Mouse (Mus musculus): ENCODE data around the gene Cpm. TPM values are rescaled to one million over a fixed set of nuclear protein-coding genes. Genes with fewer than 3 reads are reported as not detected.

The Cpm gene
- polyA plus RNA-seq (2015; fragmentation: Nextera tagmentation; extraction: Ambion mirVana): 4.5 and 4.6 TPM in 2 replicates

DNA sequence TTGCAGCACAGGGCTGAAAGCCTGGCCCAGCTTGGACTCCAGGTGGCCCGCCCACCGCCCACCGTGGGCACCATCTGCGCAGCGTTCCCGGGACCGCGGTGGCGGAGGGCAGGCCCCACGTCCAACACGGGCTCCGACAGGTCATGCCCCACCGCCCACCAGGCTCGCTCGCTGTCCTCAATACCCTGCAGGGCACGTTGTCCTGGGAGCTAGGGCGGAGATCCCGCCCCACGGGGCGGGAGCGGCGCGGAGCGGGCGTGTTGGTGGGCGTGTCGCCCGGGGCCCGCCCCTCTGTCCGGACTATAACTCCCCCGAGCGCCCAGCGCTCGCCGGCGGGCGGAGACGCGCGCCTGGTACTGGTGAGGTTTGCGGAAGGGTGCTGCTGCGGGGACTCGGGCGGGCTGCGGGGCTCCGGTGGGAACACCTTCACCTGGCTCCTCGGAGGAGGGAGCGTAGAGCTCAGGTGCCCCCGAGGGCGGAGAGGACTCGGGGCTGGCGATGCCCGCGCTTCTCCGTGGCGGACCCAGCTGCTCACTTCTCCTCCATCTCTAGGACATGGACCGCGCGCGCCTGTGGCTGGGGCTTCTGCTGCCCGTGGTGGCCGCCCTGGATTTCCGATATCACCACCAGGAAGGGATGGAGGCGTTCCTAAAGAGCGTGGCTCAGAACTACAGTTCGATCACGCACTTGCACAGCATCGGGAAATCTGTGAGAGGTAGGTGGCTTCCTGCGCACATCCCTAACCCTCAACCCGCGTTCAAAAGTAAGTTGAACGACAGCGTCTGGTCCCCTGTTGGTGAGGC, at the start of gene Cpm:
Cpm (plus strand) TSS at position 332 of the 803 bp plus-strand sequence.
- Histone ChIP-seq H3K9ac (replicated peaks; ENCODE audit: low read depth, low read length) (peak within 1 kb of the TSS; percentile 45), H3K4me2 (ENCODE audit: low read length) (peak within 1 kb of the TSS; percentile 97), H3K27ac (ENCODE audit: low read length) (no peak within 1 kb of the TSS), H3K27me3 (replicated peaks; ENCODE audit: control insufficient read depth, insufficient read depth, low read length) (peaks cover 40% of the 10 kb centered on the region), H3K4me1 (replicated peaks; ENCODE audit: control insufficient read depth, insufficient read depth, low read length) (peaks cover 17% of the 10 kb centered on the region), H3K4me3 (replicated peaks; ENCODE audit: low read length) (peak within 1 kb of the TSS; percentile 54), H3K9me3 (ENCODE audit: control insufficient read depth, low read length) (no peaks in the 10 kb centered on the region), H3K36me3 (ENCODE audit: control insufficient read depth, insufficient read depth) (no peaks in the 10 kb centered on the region)
- under 1% methylated on average over 68 of the region's 73 CpGs for WGBS
- ATAC-seq: peak; percentile 90

- H3K27me3 ChIP-seq (replicated peaks; ENCODE audit: control insufficient read depth, insufficient read depth, low read length): no peaks in the 10 kb centered on the region
- no peaks in the 10 kb centered on the region for H3K36me3 ChIP-seq (ENCODE audit: control insufficient read depth, insufficient read depth)
- ATAC-seq: no peak
- H3K4me3 ChIP-seq (replicated peaks; ENCODE audit: low read length): no peak overlapping the region
- no peak overlapping the region for H3K27ac ChIP-seq (ENCODE audit: low read length)
- no peak overlapping the region for H3K9ac ChIP-seq (replicated peaks; ENCODE audit: low read depth, low read length)
- H3K4me2 ChIP-seq (ENCODE audit: low read length): no peak overlapping the region
- whole genome bisulfite sequencing: 56% methylated on average over 9 of the region's 9 CpGs
- no peaks in the 10 kb centered on the region for H3K9me3 ChIP-seq (ENCODE audit: control insufficient read depth, low read length)
- H3K4me1 ChIP-seq (replicated peaks; ENCODE audit: control insufficient read depth, insufficient read depth, low read length): no peaks in the 10 kb centered on the region
Measured at GRCm38 (mm10) chr10:117579771-117580284, 49.5 kb upstream of the Cpm start.

DNA sequence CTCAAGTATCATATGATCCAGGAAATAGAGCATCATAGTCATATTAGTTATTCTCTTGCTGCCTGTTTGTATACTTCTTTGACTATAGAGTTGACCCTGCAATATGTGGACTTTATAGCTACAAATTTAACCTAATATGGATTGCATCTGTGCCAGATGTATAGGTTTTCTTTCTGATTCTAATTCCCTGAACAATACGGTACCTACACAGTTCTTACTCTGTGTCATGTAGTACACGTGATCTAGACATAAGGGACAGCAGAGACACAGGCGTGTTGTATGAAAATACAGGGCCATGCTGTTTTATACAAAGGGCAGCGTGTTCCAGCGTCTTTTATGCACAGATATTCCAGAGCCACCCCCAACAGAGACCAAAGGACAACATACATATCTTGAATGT, 48.9 kb upstream of the Cpm start:
- Histone ChIP-seq H3K27ac (ENCODE audit: low read length) (no peak overlapping the region), H3K9ac (replicated peaks; ENCODE audit: low read depth, low read length) (no peak overlapping the region), H3K4me2 (ENCODE audit: low read length) (no peak overlapping the region), H3K4me1 (replicated peaks; ENCODE audit: control insufficient read depth, insufficient read depth, low read length) (no peaks in the 10 kb centered on the region), H3K9me3 (ENCODE audit: control insufficient read depth, low read length) (no peaks in the 10 kb centered on the region), H3K4me3 (replicated peaks; ENCODE audit: low read length) (no peak overlapping the region), H3K27me3 (replicated peaks; ENCODE audit: control insufficient read depth, insufficient read depth, low read length) (no peaks in the 10 kb centered on the region), H3K36me3 (ENCODE audit: control insufficient read depth, insufficient read depth) (no peaks in the 10 kb centered on the region)
- no peak for ATAC-seq
- WGBS: 91% methylated on average over 5 of the region's 5 CpGs

DNA sequence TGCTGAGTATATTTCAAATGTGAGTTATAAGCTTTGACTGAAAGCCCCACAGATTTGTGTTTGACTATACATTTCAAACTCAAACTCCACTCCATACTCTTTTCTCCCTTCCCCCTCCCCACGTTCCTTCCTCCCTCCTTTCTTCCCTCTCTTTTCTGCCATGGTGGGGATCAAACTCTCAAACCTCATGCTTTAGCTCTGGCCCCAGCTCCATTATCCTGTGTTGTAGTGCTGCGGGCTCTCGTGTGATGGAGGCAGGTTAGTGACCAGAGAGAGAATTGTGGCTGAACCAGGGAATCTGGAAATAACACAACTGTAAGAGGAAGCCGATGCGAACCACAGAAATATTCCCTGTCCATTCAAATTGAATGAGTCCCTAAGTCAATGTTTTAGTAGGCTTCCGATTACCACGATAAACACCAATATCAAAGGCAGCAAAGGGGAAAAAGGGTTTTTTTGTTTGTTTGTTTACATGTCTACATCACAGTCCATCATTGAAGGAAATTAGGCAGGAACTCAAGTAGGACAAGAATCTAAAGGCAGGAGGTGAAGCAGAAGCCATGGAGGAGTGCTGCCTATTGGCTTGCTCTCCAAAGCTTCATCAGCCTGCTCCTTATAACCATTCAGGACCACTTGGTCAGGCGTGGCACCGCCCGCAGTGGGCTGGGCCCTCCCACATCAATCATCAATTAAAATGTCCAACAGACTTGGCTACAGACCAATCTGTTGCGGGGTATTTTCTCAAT, 48.1 kb upstream of the Cpm start:
- Histone ChIP-seq H3K4me1 (replicated peaks; ENCODE audit: control insufficient read depth, insufficient read depth, low read length) (no peaks in the 10 kb centered on the region), H3K9me3 (ENCODE audit: control insufficient read depth, low read length) (no peaks in the 10 kb centered on the region), H3K27me3 (replicated peaks; ENCODE audit: control insufficient read depth, insufficient read depth, low read length) (no peaks in the 10 kb centered on the region), H3K4me2 (ENCODE audit: low read length) (no peak overlapping the region), H3K36me3 (ENCODE audit: control insufficient read depth, insufficient read depth) (no peaks in the 10 kb centered on the region), H3K4me3 (replicated peaks; ENCODE audit: low read length) (no peak overlapping the region), H3K9ac (replicated peaks; ENCODE audit: low read depth, low read length) (no peak overlapping the region), H3K27ac (ENCODE audit: low read length) (no peak overlapping the region)
- WGBS: 90% methylated on average over 11 of the region's 11 CpGs
- ATAC-seq: no peak

GRCm38 (mm10) chr10:117581753-117582062, 47.6 kb upstream of the Cpm start:
- Histone ChIP-seq H3K27ac (ENCODE audit: low read length) (no peak overlapping the region), H3K9me3 (ENCODE audit: control insufficient read depth, low read length) (no peaks in the 10 kb centered on the region), H3K27me3 (replicated peaks; ENCODE audit: control insufficient read depth, insufficient read depth, low read length) (no peaks in the 10 kb centered on the region), H3K4me1 (replicated peaks; ENCODE audit: control insufficient read depth, insufficient read depth, low read length) (no peaks in the 10 kb centered on the region), H3K36me3 (ENCODE audit: control insufficient read depth, insufficient read depth) (no peaks in the 10 kb centered on the region), H3K4me3 (replicated peaks; ENCODE audit: low read length) (no peak overlapping the region), H3K4me2 (ENCODE audit: low read length) (no peak overlapping the region), H3K9ac (replicated peaks; ENCODE audit: low read depth, low read length) (no peak overlapping the region)
- 89% methylated on average over 3 of the region's 3 CpGs for WGBS
- no peak for ATAC-seq

GRCm38 (mm10) chr10:117583155-117584061, 45.9 kb upstream of the Cpm start:
- Histone ChIP-seq H3K27ac (ENCODE audit: low read length) (no peak overlapping the region), H3K36me3 (ENCODE audit: control insufficient read depth, insufficient read depth) (no peaks in the 10 kb centered on the region), H3K4me2 (ENCODE audit: low read length) (no peak overlapping the region), H3K9ac (replicated peaks; ENCODE audit: low read depth, low read length) (no peak overlapping the region), H3K4me3 (replicated peaks; ENCODE audit: low read length) (no peak overlapping the region), H3K27me3 (replicated peaks; ENCODE audit: control insufficient read depth, insufficient read depth, low read length) (no peaks in the 10 kb centered on the region), H3K4me1 (replicated peaks; ENCODE audit: control insufficient read depth, insufficient read depth, low read length) (no peaks in the 10 kb centered on the region), H3K9me3 (ENCODE audit: control insufficient read depth, low read length) (no peaks in the 10 kb centered on the region)
- no peak for ATAC-seq
- WGBS: 84% methylated on average over 14 of the region's 14 CpGs

- H3K27me3 ChIP-seq (replicated peaks; ENCODE audit: control insufficient read depth, insufficient read depth, low read length): no peaks in the 10 kb centered on the region
- H3K36me3 ChIP-seq (ENCODE audit: control insufficient read depth, insufficient read depth): no peaks in the 10 kb centered on the region
- WGBS: 79% methylated on average over 3 of the region's 3 CpGs
- H3K9me3 ChIP-seq (ENCODE audit: control insufficient read depth, low read length): no peaks in the 10 kb centered on the region
- no peak for ATAC-seq
- no peaks in the 10 kb centered on the region for H3K4me1 ChIP-seq (replicated peaks; ENCODE audit: control insufficient read depth, insufficient read depth, low read length)
- no peak overlapping the region for H3K4me2 ChIP-seq (ENCODE audit: low read length)
- H3K9ac ChIP-seq (replicated peaks; ENCODE audit: low read depth, low read length): no peak overlapping the region
- H3K27ac ChIP-seq (ENCODE audit: low read length): no peak overlapping the region
- H3K4me3 ChIP-seq (replicated peaks; ENCODE audit: low read length): no peak overlapping the region
Measured at GRCm38 (mm10) chr10:117584102-117584501, 45.2 kb upstream of the Cpm start.

DNA sequence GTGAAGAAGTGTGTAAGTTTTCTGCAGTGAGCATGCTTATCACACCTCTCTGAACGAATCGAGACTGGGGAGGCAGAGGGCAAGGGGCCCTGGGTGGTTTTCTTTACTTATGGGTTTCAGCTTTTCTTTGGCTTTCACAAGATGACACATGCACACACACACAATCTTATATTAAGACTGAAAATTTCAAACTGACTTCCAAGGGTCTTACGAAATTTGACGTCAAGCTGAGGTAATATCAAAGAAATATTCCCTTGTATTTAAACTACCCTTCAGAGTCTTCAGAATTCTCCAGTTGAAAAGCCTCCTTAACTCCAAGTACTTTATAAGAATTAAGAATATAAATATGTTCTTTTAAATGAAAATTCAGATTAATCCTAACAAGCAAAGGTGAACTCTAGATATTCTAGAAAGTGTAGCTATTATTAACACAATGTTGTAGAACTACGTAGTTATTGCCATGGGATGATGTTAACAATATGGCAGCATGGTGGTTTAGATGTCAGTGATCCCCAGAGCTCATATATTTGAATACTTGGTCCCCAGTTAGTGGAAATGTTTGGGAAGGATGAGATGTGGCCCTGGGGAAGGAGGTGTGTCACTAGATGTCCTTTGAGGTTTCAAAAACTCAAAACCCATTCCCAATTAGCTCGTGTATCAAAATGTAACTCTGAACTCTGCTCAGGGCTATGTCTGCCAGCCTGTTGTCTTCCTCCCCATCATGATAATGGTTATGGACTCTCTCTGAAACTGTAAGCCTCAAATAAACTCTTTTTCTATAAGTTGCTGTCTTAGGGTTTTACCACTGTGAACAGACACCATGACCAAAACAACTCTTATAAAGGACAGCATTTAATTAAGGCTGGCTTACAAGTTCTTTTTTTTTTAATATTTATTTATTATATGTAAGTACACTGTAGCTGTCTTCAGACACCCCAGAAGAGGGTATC, 44.5 kb upstream of the Cpm start:
- ATAC-seq: no peak
- Histone ChIP-seq H3K4me3 (replicated peaks; ENCODE audit: low read length) (no peak overlapping the region), H3K9me3 (ENCODE audit: control insufficient read depth, low read length) (no peaks in the 10 kb centered on the region), H3K4me1 (replicated peaks; ENCODE audit: control insufficient read depth, insufficient read depth, low read length) (no peaks in the 10 kb centered on the region), H3K36me3 (ENCODE audit: control insufficient read depth, insufficient read depth) (no peaks in the 10 kb centered on the region), H3K9ac (replicated peaks; ENCODE audit: low read depth, low read length) (no peak overlapping the region), H3K27ac (ENCODE audit: low read length) (no peak overlapping the region), H3K27me3 (replicated peaks; ENCODE audit: control insufficient read depth, insufficient read depth, low read length) (no peaks in the 10 kb centered on the region), H3K4me2 (ENCODE audit: low read length) (no peak overlapping the region)
- 94% methylated on average over 6 of the region's 6 CpGs for WGBS
